9 mouse cellular contexts compared by ENCODE assay signal in the genomic region with DNA sequence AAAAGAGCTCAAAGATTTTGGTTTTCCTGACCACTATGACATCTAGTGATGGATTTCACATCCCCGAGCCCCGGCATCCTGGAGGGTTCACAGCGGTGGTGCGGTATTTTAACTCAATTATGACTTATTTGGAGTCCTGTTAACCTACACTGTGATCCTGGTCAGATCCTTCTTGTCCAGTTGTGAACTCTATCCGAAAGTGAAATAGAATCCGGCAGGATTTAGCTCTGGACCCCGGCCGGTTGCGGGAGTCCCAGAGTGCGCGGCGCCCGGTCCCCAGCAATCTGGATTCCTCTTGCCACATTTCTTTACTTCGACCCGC. TPM values are rescaled to one million over a fixed set of nuclear protein-coding genes. Genes with fewer than 3 reads are reported as not detected.
A peak's percentile ranks its signal among the peaks of the same experiment; 100 is the strongest.
DNase-seq lines count a peak whose midpoint lies in the region; ATAC-seq lines count a peak whose summit lies in the region.
"Had no signal": no experiment of that assay in that cellular context is flagged by ENCODE, and none has a peak within 500 bp of the region (broad histone marks: within the 10 kb centered on the region; RNA-seq: fewer than 3 reads in every experiment).

No protein-coding gene starts in this region.

- H3K27ac ChIP-seq in forebrain, embryonic 13.5 days: no peak overlapping the region
- H3K27ac ChIP-seq in limb, embryonic 12.5 days: no peak overlapping the region
- H3K27ac ChIP-seq in stomach, embryonic 14.5 days (ENCODE audit: low read length): no peak overlapping the region

- WGBS in forebrain, embryonic 13.5 days: under 1% methylated on average over 15 of the region's 15 CpGs
- 2% methylated on average over 15 of the region's 15 CpGs for WGBS in limb, embryonic 12.5 days
- under 1% methylated on average over 15 of the region's 15 CpGs for WGBS in stomach, embryonic 14.5 days

- no peak overlapping the region for H3K9ac ChIP-seq in forebrain, embryonic 13.5 days
- H3K9ac ChIP-seq in limb, embryonic 12.5 days (replicated peaks): peak overlapping the region; percentile 44
- H3K9ac ChIP-seq in stomach, embryonic 14.5 days (replicated peaks; ENCODE audit: low read depth, low read length): no peak overlapping the region

- ATAC-seq in forebrain, embryonic 13.5 days: no peak
- no peak; the same call in 1 of the 2 replicates for ATAC-seq in limb, embryonic 12.5 days (ENCODE audit: insufficient number of reproducible peaks, insufficient read depth, low FRiP score, low TSS enrichment, low read depth)
- no peak for ATAC-seq in stomach, embryonic 14.5 days (ENCODE audit: insufficient number of reproducible peaks, insufficient read depth, low FRiP score, low read depth)

- peak overlapping the region; percentile 31 for H3K4me3 ChIP-seq in forebrain, embryonic 13.5 days
- H3K4me3 ChIP-seq in limb, embryonic 12.5 days (replicated peaks): peak overlapping the region; percentile 42
- peak overlapping the region; percentile 17; the same call in 1 of the 2 replicates for H3K4me3 ChIP-seq in stomach, embryonic 14.5 days (ENCODE audit: low read depth, low read length)

- H3K9me3 ChIP-seq in forebrain, embryonic 13.5 days (replicated peaks): no peaks in the 10 kb centered on the region
- H3K9me3 ChIP-seq in limb, embryonic 12.5 days: no peaks in the 10 kb centered on the region
- no peaks in the 10 kb centered on the region for H3K9me3 ChIP-seq in stomach, embryonic 14.5 days (ENCODE audit: control insufficient read depth, low read depth, low read length)

- H3K4me2 ChIP-seq in forebrain, embryonic 13.5 days: peak overlapping the region; percentile 50
- peak overlapping the region; percentile 65 for H3K4me2 ChIP-seq in limb, embryonic 12.5 days
- peak overlapping the region; percentile 36; the same call in 1 of the 2 replicates for H3K4me2 ChIP-seq in stomach, embryonic 14.5 days (replicated peaks; ENCODE audit: low read depth, low read length)

- H3K4me1 ChIP-seq in forebrain, embryonic 13.5 days: peaks cover 18% of the 10 kb centered on the region
- H3K4me1 ChIP-seq in limb, embryonic 12.5 days (replicated peaks): peaks cover 18% of the 10 kb centered on the region
- H3K4me1 ChIP-seq in stomach, embryonic 14.5 days (ENCODE audit: control insufficient read depth, insufficient read depth, low read length): no peaks in the 10 kb centered on the region; the same call in 1 of the 2 replicates

- peaks cover 73% of the 10 kb centered on the region for H3K27me3 ChIP-seq in forebrain, embryonic 13.5 days
- H3K27me3 ChIP-seq in limb, embryonic 12.5 days: peaks cover 62% of the 10 kb centered on the region
- H3K27me3 ChIP-seq in stomach, embryonic 14.5 days (ENCODE audit: control insufficient read depth, insufficient read depth, low read length): peaks cover 35% of the 10 kb centered on the region

- no peaks in the 10 kb centered on the region for H3K36me3 ChIP-seq in forebrain, embryonic 13.5 days (ENCODE audit: poor library complexity, severe bottlenecking)
- H3K36me3 ChIP-seq in limb, embryonic 12.5 days: no peaks in the 10 kb centered on the region
- no peaks in the 10 kb centered on the region for H3K36me3 ChIP-seq in stomach, embryonic 14.5 days (ENCODE audit: control insufficient read depth, insufficient read depth, low read length)

- DNase-seq in ovary, postnatal 36 days (ENCODE audit: low spot score): peak; percentile 10
- no peak for DNase-seq in ovary, postnatal 14 days (ENCODE audit: low spot score)
- DNase-seq in frontal cortex, adult 2 months (ENCODE audit: extremely low spot score in 1 of 2, low spot score in 1 of 2): no peak
- no peak for DNase-seq in spleen, postnatal 4 days (ENCODE audit: low spot score in 2 of 2)
- DNase-seq in left cerebral cortex, adult 8-10 months (ENCODE audit: low spot score in 2 of 2): no peak

RNA-seq across cellular contexts. Expression of a gene that starts 2.1 kb away (rescaled TPM):
- 0.90 and 6.8 TPM in 2 replicates for polyA plus RNA-seq in forebrain, embryonic 13.5 days (2015; fragmentation: Nextera tagmentation; extraction: Ambion mirVana)
- polyA plus RNA-seq in limb, embryonic 12.5 days (2016; fragmentation: Nextera tagmentation; extraction: Ambion mirVana): 4.0 and 4.1 TPM in 2 replicates
- polyA plus RNA-seq in stomach, embryonic 14.5 days (2014; fragmentation: Nextera tagmentation; extraction: Ambion mirVana): not detected in 2 replicates
- polyA plus RNA-seq in frontal cortex, adult 2 months (2012; rRNA removed): 0.24 and 0.27 TPM in 2 replicates
- total RNA-seq in left cerebral cortex, adult 8-10 months (2022): under 1 TPM in 1 of 4 experiments, not detected in 3; 0.53 TPM
- total RNA-seq: gastrocnemius, postnatal 4 days had no signal
